Mouse (Mus musculus) 416B (cell line): ENCODE data around the gene Cacna1i.

Experiments used
- DNase-seq: peaks from one replicate; pipeline ENCODE4 v3.0.0; 2011; ENCODE audit warnings: low read depth

Gene Cacna1i

DNA sequence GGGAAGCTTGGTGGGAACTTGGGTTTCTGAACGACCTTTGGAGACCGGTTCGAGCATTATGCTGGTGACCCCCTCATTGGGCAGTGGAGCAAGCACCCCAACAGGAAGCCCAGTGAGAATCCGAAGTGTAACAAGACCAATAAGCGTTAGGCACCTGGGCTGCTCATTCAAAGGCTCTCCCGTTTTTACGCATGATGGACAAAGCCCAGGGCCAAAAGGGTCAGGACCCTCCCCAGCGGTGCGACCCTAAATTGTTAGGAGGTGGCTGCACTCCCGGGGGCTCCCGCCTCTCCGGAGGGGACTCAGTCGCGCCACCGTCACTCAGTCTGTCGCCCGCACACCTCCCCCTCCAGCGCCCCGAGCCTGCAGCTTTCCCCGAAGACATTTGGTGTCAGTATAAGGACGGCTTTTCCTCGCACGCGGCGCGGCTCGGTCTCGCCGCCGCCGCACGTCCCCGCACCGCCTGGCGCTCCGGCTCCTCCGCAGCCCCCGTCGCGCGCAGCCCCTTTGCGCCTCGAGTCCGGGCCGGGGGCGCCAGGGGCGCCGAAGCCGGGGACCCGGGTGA, at the start of gene Cacna1i:
Gene Cacna1i, plus strand, starts transcription at position 388 of the 565 bp plus-strand sequence.
- DNase-seq, result no peak

GRCm38 (mm10) chr15:80248135-80248534, 38.9 kb upstream of the Cacna1i start:
- DNase-seq, result no peak

DNA sequence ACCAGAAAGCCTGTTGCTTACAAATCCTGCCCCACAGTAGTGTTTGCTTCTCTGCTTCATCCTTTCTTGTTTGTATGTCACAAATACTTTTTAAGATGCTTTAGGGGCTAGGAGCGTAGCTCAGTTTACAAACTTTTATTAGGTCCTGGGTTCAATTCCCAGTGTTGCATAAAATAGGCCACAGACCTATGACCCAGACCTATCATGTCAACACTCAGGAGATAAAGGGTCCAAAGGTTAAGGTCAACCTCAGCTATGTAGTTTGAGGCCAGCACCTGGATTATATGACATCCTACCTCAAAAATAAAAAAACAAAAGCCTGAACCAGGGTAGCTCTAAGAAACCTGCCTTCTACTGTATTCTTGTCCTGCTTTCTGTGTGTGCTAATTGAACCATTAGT, 38.4 kb upstream of the Cacna1i start:
- no peak for DNase-seq

DNA sequence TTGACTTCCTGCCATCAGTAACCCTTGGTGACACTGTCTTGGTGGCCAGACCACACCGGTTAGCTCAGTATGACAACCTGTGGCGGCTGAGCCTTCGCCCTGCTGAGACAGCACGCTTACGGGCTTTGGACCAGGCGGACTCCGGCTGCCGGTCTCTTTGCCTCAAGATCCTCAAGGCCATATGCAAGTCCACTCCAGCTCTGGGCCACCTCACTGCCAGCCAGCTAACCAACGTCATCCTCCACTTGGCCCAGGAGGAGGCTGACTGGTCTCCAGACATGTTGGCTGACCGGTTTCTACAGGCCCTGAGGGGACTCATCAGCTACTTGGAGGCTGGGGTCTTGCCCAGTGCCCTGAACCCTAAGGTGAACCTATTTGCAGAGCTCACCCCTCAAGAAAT, 37.4 kb upstream of the Cacna1i start:
- no peak for DNase-seq

DNA sequence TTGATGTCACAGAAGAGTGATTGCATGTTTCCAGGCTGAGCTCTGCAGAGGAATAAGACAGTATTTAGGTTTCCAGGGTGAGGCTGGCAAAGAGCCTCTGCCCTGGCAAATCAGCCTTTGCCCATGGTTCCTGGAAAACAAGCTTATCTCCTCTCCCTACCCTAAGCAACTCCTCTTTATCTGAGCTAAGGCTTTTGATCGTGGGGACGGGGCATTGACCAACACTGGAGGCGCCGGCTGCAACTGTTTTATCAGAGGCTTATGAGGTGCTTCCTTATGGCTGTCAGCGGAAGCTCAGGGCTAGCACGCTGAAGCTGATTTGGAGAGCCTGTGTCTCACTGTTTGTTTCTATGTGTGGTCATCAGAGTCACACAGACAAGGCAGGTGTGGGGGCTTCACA, 36.5 kb upstream of the Cacna1i start:
- no peak for DNase-seq

- DNase-seq, result no peak
These were observed 33.5 kb upstream of the Cacna1i start for GRCm38 (mm10) chr15:80253530-80253929.

DNA sequence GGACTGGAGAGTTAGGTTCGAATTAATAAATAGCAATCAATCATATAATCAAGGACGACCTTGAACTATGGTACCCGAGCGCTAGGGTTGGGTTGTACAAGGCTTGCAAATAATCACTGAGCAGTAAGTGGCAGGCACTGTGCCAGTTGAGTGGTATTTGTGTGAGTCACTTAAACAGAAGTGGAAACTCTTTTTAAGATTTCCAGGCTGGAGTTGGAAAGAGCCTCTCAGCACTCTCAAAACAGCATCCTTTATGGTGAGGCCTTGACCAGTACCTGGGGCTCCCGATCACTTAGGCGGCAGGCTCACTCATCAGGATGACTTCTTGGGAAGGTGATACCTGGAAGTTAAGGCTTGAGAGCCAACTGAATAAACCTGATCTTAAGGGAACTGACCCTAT, 32.8 kb upstream of the Cacna1i start:
- peak; percentile 77 for DNase-seq

- peak; percentile 100 for DNase-seq
These were observed 32.0 kb upstream of the Cacna1i start, which contains the start of gene Atf4 for GRCm38 (mm10) chr15:80254847-80255645. Atf4 (plus strand) TSS chr15:80255184.

DNA sequence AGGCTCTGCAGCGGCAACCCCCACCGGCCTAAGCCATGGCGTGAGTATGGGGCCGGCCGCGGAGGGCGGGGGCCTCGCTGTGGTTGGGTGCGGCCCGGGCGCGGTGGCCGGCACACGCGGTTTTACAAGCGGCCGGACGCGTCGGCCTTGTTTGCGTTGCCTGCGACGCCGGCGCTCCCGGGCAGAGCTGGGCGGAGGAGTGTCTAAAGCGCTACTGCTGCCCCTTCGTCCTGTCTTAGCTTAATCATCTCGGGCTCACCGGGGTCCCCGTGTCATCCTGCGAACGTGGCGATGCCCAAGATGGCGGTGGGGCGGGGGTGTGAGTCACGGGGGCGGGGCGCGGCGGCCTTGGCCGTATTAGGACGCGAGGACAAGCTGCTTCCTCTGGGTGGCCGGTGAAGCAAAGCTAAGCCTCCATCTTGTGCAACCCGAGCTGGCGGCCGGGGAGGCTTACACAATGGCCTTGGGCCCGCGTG, 31.4 kb upstream of the Cacna1i start:
- DNase-seq, result peak; percentile 94

DNA sequence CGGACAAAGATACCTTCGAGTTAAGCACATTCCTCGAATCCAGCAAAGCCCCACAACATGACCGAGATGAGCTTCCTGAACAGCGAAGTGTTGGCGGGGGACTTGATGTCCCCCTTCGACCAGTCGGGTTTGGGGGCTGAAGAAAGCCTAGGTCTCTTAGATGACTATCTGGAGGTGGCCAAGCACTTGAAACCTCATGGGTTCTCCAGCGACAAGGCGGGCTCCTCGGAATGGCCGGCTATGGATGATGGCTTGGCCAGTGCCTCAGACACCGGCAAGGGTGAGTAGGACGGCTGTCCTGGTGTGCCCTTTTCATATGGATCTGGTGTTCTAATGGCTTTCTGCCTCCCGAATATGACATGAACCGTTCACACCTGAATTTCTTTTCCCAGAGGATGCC, 30.8 kb upstream of the Cacna1i start:
- no peak for DNase-seq

DNA sequence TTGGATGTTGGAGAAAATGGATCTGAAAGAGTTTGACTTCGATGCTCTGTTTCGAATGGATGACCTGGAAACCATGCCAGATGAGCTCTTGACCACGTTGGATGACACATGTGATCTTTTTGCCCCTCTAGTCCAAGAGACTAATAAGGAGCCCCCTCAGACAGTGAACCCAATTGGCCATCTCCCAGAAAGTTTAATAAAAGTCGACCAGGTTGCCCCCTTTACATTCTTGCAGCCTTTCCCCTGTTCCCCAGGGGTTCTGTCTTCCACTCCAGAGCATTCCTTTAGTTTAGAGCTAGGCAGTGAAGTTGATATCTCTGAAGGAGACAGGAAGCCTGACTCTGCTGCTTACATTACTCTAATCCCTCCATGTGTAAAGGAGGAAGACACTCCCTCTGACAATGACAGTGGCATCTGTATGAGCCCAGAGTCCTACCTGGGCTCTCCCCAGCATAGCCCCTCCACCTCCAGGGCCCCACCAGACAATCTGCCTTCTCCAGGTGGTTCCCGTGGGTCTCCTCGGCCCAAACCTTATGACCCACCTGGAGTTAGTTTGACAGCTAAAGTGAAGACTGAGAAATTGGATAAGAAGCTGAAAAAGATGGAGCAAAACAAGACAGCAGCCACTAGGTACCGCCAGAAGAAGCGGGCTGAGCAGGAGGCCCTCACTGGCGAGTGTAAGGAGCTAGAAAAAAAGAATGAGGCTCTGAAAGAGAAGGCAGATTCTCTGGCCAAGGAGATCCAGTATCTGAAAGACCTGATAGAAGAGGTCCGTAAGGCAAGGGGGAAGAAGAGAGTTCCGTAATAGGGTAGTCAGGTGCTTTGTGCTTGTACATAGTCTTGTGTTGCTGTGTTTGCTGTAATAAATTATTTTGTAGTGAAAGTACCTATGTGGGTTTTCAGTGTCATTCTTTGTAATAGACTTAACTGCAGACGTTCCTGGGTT, 30.1 kb upstream of the Cacna1i start:
- no peak for DNase-seq

DNA sequence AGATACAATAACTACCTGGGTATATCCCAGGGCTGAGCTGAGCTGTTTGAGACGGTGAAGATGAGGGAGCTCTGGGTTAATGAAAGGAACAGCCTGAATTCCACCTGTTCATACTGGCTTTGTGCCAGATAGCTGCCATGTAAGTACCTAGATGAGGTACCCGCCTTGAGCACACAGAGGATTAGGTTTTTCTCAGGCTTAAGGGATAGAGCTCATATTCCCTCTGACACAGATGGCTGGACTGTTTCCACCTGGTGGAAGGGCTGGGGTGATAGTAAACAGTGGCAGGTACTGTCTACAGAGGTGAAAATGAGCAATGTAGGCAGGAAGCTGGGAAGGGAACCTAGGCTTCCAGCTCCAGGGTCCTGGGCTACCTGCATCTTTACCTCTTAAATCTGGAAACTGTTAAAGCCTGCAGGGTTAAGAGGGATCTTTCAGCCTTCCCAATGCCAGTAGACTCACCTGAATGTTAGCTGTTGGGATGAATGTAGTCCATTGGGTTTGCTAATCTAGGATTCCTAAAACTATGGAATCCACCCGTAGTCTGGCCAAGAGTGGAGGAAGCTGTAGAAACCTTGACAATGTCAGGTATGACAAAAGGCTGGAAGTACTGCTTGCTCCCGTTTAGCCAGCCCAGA, 29.3 kb upstream of the Cacna1i start:
- peak; percentile 36 for DNase-seq

DNA sequence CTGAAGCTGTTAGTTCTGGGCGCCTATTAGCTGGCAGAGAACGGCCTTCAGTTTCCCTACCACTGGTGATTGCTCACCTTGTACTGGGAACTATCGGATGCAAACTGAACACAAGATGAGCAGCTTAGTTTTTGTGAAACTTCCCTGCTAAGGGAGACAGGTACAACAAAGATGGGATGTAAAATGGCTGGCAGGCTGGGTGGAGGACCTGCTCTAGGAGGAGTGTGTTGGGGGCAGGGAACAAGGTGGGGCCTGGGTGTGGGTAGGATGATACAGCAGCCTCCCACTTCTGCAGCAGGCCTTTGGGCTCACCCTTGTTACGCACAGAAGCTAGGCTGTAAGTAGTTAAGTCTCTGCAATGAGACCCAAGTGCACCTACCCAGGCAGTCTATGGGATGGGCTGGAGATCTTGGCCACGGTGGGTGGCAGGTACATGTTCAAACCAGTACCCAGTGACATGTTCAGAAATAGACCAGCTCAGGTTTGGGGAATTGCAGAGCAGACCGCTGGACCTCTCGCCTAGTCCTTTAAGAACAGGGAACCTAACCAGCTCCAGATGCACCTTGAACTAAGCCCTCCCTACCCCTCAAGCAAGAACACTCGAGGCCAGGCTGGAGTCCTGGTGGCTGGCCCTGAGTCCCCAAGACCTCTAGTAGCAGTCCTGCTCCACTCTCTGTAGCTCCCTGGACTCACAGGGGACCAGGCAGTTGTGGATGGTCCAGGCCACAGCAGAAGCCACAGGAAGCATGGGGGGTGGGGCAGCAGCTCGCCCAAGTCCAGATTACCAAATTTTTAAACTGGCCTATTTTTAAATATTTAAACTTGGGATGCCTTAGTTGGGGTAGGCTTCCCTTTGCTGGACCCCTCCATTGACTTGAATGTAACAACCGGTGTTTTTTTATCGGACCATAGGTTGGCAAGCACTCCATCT, 28.5 kb upstream of the Cacna1i start:
- peak; percentile 66 for DNase-seq

- DNase-seq, result no peak
These were observed 27.5 kb upstream of the Cacna1i start for GRCm38 (mm10) chr15:80259406-80260045.

DNA sequence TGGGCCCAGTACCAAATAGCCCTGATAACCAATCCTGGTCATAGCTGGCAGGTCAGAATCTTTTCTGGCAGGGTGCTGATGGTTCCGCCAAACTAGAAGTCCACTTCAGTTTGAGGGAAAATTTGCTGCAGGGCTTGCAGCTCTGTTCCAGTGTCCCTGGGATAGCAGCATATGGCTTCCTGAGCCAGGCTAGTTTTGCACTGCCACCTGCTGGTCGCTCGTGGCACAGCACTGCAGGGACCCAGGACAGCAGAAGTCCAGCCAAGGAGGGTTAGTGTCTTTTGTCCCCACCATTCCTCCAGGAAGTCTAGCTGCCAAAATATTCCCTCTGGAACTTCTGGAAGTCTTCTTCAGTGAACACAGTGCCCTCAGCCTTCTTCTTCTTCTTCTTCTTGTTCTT, 26.4 kb upstream of the Cacna1i start:
- peak; percentile 81 for DNase-seq

- no peak for DNase-seq
These were observed 25.9 kb upstream of the Cacna1i start for GRCm38 (mm10) chr15:80261100-80261499.

DNA sequence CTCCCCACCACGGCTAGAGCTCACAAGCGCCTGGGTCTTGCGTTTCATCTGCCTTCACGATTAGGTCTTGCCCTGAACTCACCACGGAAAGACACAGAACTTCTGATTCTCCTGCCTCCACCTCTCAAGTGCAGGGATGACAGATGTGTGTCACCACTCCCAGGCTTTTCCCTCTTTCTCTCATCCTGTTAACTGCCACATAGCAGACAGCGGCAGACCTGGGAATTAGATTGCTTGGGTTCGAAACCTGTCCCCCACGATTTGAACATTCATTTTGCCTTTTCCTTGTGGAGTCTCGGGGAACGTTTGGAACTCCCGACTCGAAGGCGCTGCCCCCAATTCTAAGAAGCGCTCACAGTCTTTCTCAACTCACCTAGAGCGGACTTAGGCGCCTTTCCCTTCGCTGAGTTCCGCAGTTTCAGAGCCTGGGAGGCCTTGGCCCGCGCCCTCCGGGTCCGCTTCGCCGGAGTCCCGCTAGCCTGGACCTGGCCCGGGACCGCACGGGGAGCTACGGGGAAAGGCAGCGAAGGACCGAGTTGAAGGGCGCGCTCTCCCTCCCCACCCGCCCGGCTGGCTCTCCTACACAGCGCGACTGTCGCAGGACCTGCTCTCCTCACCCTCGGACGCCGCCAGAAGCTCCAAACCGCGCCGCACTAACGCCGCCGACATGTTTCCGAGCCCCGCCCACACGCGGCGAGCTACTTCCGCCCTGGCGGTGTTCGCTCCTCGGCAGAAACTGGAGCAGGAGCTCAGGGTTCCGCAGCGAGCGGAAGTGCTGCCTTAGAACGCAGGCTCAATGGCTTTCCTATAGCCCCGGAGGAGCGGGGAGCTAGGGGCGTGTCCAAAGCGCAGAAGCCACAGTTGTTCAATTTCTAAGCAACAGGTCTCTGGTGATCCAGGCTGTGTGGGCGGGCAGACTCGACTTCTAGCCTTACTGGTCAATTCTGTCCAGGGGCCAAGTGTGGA, 23.1 kb upstream of the Cacna1i start, which contains the start of gene Rps19bp1:
Gene Rps19bp1, minus strand, starts transcription at position 706 of the 966 bp plus-strand sequence.
- DNase-seq, result peak; percentile 96

DNA sequence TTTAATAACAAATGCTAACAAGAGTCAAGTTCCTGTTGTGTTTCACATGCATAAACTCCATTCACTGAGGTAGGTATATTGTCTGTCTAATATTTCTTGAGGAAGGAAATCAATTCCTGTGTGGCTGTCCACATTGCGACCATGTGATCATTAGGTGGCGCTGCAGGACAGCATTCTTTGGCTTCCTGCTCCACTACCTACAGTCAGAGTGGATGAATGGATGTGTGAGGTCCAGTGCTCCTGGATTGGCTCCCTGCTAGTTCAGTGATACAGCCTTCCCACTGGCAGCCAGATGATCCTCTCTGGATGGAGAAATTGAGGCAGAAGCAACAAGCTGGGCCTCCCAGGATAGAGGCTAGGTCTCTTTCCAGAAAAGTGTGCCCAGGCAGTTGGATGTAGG, 20.8 kb upstream of the Cacna1i start:
- DNase-seq, result peak; percentile 84

- no peak for DNase-seq
These were observed 15.1 kb upstream of the Cacna1i start for GRCm38 (mm10) chr15:80271858-80272396.
